Mouse (Mus musculus) liver, adult (tissue): ENCODE results near the gene Mrpl23.

Experiments
- GATA4 ChIP-seq: IDR thresholded peaks from 2 replicates; pipeline ENCODE4 v1.6.1; 2014; ENCODE audit warnings: mild to moderate bottlenecking, low read length; ENCODE audit not compliant: insufficient replicate concordance

Gene Mrpl23

GRCm38 (mm10) chr7:142537879-142538278, 5.4 kb downstream of the Mrpl23 start:
- TF ChIP-seq GATA4 = no peak

- TF ChIP-seq GATA4 = no peak
Observed at GRCm38 (mm10) chr7:142538291-142538690, 5.8 kb downstream of the Mrpl23 start.

GRCm38 (mm10) chr7:142538766-142539165, 6.3 kb downstream of the Mrpl23 start:
- no peak for TF ChIP-seq GATA4

- TF ChIP-seq GATA4 = no peak
Observed at GRCm38 (mm10) chr7:142539828-142540227, 7.3 kb downstream of the Mrpl23 start.

GRCm38 (mm10) chr7:142542771-142543303, 10.4 kb downstream of the Mrpl23 start:
- TF ChIP-seq GATA4 = no peak

- no peak for TF ChIP-seq GATA4
Observed at GRCm38 (mm10) chr7:142545967-142546366, 13.5 kb downstream of the Mrpl23 start.

- no peak for TF ChIP-seq GATA4
Observed at GRCm38 (mm10) chr7:142547874-142548273, 15.4 kb downstream of the Mrpl23 start.

- TF ChIP-seq GATA4 = no peak
Observed at GRCm38 (mm10) chr7:142548706-142549105, 16.2 kb downstream of the Mrpl23 start.

- no peak for TF ChIP-seq GATA4
Observed at GRCm38 (mm10) chr7:142549941-142550763, 17.7 kb downstream of the Mrpl23 start.

- TF ChIP-seq GATA4 = no peak
Observed at GRCm38 (mm10) chr7:142550935-142551373, 18.5 kb downstream of the Mrpl23 start.

GRCm38 (mm10) chr7:142551691-142552090, 19.2 kb downstream of the Mrpl23 start:
- no peak for TF ChIP-seq GATA4

GRCm38 (mm10) chr7:142552591-142553416, 20.3 kb downstream of the Mrpl23 start:
- TF ChIP-seq GATA4 = no peak

- TF ChIP-seq GATA4 = no peak
Observed at GRCm38 (mm10) chr7:142553417-142554335, 21.2 kb downstream of the Mrpl23 start.

GRCm38 (mm10) chr7:142554625-142555024, 22.1 kb downstream of the Mrpl23 start:
- no peak for TF ChIP-seq GATA4
